Mouse (Mus musculus): ENCODE measurements at regions not wholly inside any gene's neighbourhood (a gene's known extent, or its start where the extent isn't known, plus 50 kb on each side); places are given as distances from the start of the nearest gene placed in this dataset.
"Not testable (repeated sequence)": the region's sequence is repeated elsewhere in the genome, so short reads cannot be mapped to it uniquely, and the experiment has no call there.

DNA sequence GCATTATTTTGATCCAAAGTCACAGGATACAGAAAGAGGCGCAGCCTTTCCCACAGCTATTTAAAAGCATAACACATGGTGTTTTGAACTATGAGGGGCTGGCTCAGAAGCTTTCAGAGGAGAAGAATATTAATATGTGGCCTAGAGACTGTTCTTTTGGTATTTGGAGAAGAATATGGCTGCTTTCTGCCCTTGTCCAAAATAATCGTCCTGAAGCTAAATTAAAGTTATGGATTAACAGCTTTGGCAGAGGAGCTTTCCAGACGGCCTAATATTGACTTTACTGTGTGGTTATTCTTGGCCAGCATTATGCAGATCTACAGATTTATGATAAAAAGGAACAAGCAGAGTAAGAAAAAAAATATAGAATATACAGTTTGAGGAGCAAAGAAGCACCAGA is 222.4 kb upstream of the Tmprss15 start:
- DNase-seq (ENCODE audit: extremely low read depth, low read depth, low spot score) = peak; percentile 57

DNA sequence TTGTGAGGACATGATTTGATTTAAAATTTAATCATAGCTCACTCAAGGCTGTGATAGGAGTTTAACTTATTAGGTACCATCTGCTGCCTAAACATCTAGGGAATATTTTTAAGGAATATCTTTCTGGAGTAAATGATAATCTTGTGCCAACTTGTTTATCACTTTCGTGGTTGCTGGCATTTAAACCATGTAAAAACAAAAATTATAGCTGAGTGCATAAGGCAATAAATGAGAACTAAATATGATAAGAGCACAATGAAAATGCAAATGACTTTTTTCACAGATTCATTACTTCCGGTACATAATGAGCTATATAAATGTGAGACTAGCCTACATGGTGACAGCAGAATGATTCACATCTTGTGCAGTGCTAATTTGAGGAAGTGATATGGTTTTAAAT is 221.8 kb upstream of the Tmprss15 start:
- DNase-seq (ENCODE audit: extremely low read depth, low read depth, low spot score) = no peak

DNA sequence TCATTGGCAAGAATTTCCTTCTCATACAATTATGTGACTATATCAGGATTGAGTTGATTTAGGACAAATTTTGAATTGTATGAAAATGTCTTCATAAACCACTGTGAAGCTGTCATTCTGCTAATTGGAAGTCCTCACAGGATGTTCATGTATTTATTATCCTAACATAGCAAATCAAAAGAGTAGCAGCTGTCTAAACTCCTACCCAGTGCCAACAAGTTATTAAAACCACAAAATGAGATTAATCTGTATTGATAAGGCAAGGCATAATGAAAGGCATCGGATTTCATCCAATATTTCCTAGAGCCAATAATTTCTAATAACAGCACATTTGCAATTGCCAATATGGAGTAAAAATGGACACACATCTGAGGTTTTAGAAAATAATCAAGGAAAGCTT is 217.6 kb upstream of the Tmprss15 start:
- no peak for DNase-seq (ENCODE audit: extremely low read depth, low read depth, low spot score)

DNA sequence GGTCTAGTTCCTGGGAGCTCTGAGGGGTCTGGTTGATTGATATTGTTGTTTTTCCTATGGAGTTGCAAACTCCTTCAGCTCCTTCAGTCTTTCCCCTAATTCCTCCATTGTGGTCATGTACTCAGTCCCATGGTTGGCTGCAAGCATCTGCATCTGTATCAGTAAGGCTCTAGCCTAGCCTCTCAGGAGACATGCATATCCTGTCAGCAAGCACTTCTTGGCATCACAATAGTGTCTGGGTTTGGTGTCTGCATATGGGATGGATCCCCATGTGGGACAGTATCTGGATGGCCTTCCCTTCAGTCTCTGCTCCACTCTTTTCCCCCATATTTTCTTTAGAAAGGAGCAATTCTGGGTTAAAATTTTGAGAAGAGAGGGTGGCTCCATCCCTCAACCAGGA is 205.7 kb upstream of the Tmprss15 start:
- not testable (repeated sequence) for DNase-seq (ENCODE audit: extremely low read depth, low read depth, low spot score)

DNA sequence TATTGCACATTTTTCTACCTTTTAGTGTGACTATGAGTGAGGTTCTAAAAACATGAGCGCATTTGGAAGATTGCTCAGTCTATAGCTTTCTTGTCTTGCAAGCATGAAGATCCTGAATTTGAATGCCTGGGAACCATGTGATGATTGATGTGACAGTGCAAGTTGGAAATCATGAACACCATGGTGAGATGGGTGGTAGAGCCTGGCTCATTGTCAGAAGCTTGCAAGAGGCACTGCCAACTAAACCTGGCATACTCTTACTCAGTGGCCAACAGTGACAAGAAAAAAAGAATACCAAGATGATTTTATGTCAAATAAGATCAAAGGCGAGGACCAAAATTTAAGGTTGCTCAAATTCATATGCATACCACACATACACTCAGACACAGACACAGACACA is 188.1 kb upstream of the Tmprss15 start:
- no peak for DNase-seq (ENCODE audit: extremely low read depth, low read depth, low spot score)

DNA sequence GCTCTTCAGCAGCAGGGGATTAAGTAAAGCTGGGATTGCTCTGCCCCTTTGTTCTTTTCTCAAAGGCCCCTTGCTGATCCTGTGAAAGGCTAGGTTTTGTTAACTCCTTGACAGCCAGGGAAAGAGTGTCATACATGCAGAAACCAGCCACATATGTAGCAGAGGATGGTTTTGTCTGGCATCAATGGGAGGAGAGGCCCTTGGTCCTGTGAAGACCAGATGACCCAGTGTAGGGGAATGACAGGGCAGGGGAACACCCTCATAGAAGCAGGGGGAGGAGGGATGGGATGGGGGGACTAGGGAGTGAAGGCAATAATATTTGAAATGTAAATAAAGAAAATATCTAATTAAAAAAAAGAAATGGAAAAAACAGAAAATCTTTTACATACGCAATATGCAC is 165.6 kb upstream of the Tmprss15 start:
- no peak for DNase-seq (ENCODE audit: extremely low read depth, low read depth, low spot score)

DNA sequence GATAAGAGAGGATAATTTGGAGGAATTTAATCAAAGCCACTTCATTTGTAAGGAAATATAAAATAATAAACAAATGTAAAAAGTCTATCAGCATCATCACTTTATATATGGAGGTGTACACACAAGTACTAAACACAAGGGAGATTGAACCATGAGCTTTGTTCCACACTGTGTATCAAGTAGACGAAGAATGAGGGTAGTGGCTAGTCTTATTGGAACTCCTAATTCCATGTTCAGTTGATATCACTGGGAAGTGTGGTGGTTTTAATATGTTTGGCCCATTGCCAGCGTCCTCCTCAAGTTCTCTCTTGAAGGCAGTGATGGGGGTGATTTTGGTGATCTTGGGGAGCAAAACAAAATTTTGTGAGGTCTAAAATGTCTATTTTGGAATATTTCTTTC is 165.2 kb upstream of the Tmprss15 start:
- no peak for DNase-seq (ENCODE audit: extremely low read depth, low read depth, low spot score)

DNA sequence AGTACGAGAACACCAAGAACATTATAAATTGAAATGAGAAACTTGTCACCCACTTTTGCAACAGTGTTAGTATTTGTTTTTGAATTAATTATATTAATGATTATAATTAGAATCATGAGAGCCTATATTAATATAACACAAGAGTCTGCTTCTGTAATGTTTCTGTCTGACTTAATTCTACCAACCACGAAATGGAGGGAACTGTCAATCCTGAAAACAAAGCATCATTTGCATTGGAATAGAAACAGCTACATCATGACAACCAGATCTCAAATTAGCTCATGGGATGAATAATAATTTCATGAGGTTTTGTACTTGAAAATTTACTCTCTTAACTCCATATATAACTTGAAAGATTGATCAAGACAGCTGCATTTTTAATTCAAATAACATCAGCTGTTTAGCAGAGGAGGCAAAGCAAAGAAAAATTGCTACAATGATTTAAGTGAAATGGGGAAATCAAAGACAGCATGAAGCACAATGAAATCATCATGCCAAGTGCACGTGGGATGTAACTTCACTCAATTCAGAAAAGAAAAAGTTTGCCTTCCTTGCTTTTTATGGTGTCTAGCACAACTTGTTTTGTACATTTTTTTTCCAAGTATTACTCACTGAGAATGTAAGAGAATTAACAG is 150.1 kb upstream of the Tmprss15 start:
- no peak for DNase-seq (ENCODE audit: extremely low read depth, low read depth, low spot score)

DNA sequence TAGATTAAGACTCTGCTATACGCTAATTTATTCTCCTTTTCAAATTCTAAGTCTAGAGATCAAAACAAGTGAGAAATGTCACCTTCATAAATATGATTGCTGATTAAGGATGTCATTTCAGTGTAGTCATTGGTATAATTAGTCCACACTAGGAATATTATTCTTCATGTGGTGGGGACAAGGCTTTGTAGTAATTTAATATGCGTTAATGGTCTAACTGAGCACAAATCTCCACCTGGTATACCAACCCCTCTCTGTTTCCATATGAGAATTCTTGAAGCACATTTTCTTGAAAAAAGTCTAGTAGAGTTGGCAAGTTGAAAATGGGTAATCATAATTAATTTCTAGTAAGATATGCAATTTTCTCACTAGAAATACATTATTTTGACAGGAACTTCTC is 149.3 kb upstream of the Tmprss15 start:
- DNase-seq (ENCODE audit: extremely low read depth, low read depth, low spot score) = no peak

DNA sequence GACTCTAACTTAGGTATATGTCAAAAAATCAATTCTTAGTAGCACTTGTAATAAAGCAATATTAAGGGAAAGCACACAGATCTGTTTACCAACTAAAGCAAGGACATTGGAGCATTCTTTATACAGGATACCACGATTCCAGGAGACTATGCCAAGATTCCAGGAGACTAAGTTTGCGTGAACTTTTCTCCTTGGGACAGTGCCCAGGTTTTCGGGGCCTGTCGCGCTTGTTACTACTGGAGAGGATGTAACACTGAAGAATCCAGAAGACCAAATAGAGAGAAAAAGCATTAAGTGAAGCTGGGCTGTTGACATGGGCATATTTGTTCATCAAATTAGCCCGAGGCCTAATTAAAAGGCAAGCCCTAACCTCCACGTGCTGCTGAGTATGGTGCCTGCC is 100.3 kb upstream of the Tmprss15 start:
- DNase-seq (ENCODE audit: extremely low read depth, low read depth, low spot score) = no peak

DNA sequence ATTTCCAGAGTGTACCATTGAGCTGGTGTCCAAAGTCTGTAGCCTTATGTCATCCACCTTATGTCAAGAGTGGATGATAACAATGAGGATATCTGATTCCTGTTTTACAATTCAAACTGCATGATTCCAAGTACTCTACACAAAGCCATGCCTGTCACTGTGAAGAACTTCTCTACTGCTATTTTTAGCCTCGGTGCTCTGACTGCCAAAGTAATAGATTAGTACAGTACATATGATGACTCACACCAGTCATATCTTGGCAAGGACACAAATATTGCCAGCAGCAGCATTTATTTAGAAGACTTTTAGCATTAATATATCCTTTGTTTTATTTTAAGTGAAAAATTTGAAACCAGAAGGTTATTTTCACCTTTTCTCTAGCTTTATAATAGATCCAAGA is 95.6 kb upstream of the Tmprss15 start:
- no peak for DNase-seq (ENCODE audit: extremely low read depth, low read depth, low spot score)

DNA sequence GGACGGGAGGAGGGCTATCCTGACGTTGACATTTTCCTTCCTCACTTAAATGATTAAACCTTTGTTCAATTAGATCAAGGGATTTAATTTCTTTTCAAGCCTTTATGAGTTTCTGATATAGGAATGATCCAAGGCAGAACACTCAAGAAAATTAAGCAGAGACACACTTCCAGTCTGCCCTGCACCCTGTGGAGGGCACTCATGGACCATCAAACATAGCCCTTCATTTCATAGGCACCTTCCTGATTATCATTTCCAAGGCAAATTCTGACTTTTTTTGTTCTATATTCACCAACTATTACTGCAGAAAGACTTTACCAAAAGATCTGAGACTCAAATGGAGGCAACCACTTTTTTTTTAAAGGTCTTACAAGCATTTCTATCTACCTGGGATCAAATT is 91.6 kb upstream of the Tmprss15 start:
- no peak for DNase-seq (ENCODE audit: extremely low read depth, low read depth, low spot score)

DNA sequence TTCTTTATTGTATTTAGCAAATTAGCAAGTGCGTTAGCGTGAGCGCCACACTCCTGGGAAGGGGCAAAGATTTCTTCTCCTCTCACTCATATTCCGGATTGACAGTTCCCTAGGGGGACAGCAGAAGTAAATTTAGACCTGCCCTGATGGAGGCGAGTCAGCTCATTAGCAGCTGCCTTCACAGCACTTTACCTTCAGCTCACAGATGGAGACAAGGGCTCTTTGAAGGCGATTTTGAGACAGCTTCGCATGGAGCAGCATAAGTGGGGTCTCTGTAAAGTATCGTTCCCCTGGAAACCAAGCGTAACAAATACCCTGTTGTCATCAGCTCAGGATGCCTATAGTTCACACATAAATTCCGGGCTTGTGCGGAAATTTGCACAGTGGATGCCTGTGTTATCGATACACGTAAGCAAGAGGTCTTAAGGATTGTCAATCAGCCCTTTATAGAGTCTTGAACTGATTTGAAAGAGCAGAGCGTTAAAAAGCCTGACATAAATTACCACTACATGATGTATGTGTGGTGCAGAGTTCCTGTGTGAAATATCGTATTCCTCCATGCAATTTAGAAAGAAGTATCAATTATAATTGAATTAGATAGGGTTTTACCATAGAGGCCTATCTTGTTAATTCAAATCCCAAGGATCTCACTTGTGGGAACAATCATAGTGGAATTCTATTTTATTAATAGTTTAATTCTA is 86.6 kb upstream of the Tmprss15 start:
- no peak for DNase-seq (ENCODE audit: extremely low read depth, low read depth, low spot score)

DNA sequence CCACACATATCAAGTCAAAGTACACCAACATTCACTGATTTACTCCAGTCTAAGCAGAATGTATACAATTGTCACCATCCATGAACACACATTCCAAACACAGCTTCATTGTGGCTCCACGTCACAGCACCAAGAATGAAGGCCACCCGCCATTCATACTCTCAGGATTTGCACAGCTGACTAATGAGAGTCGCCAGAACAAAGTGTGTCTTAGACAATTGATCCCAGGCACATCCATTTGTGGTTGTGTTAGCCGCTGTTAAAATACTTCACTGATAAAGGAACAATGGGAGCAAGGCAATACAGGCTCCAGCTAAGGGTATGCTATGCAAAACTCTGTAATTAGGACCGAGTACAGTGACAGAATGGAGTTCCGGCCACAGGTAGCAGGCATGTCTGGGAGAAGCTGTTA is 85.9 kb upstream of the Tmprss15 start:
- no peak for DNase-seq (ENCODE audit: extremely low read depth, low read depth, low spot score)

DNA sequence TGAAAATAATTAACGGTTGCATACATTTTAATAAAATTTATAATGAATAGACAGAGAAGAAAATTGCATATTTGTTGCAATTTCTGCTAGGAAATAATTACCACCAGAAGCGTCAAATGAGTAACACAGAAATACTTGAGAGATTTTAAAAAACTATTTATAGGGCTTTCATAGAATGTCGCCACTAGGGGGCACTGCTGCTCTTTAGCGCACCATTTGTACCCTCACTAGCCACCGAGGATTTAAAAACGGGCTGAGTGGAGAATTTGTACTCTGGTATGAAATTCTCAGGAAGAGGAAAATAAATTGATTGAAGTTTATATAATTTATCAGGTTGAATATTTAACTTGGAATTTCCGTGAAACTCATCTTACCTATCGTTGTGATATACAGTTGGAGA is 77.3 kb upstream of the Tmprss15 start:
- DNase-seq (ENCODE audit: extremely low read depth, low read depth, low spot score) = no peak

DNA sequence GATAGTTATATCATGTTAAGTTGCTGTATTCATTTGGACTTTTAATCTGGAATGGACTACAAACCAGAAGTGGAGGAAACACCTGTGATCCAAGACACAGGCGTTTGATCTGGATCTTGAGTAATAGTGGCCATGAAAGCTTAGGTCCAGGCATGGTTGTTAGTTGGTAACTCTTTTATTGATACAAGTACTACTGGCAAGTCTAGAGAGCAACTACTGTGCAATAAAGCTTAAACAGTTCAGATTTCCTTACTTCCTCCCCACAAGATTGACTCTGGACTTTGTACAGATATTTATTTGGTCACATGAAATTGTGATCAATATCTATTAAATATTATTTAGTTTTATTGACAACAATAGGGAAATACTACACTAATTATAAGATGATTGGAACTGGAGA is 51.9 kb upstream of the Tmprss15 start:
- no peak for DNase-seq (ENCODE audit: extremely low read depth, low read depth, low spot score)

Data from fat pad, adult 2 months (tissue).